Mouse (Mus musculus): ENCODE results near the gene Cpa2. TPM values are rescaled to one million over a fixed set of nuclear protein-coding genes. Genes with fewer than 3 reads are reported as not detected.

Gene Cpa2
- total and polyA plus RNA-seq, 3 experiments, result not detected

GRCm38 (mm10) chr6:30610710-30611109, 69.3 kb downstream of the Cpa2 start, which contains the start of gene Cpa5:
TSS of gene Cpa5 (plus strand) at chr6:30611010.
- H3K9me3 ChIP-seq (replicated peaks), result no peaks in the 10 kb centered on the region
- H3K27me3 ChIP-seq (ENCODE audit: insufficient read depth, low read length), result peaks cover 26% of the 10 kb centered on the region
- no peaks in the 10 kb centered on the region for H3K4me1 ChIP-seq (ENCODE audit: insufficient read depth, low read depth, low read length)
- H3K4me3 ChIP-seq (ENCODE audit: low read depth, low read length), result no peak within 1 kb of the TSS
- TF ChIP-seq GATA1 (IDR thresholded peaks at IDR 0.05; ENCODE audit: borderline replicate concordance, low read length) (no peak), CTCF (IDR thresholded peaks at IDR 0.05; ENCODE audit: low read depth, low read length) (no peak), TAL1 (conservative IDR thresholded peaks at IDR 0.05; ENCODE audit: low read depth, low read length) (no peak), POLR2AphosphoS5 (IDR thresholded peaks at IDR 0.05; ENCODE audit: insufficient replicate concordance, low read depth, low read length) (no peak), GATA2 (IDR thresholded peaks at IDR 0.05; ENCODE audit: borderline replicate concordance, low read depth, low read length) (no peak)
- ATAC-seq (ENCODE audit: extremely low read depth, insufficient number of reproducible peaks, low FRiP score, poor library complexity, severe bottlenecking) (no peak), DNase-seq (ENCODE audit: low spot score) (no peak)
- no peaks in the 10 kb centered on the region for H3K36me3 ChIP-seq (replicated peaks)

GRCm38 (mm10) chr6:30611212-30611611, 69.8 kb downstream of the Cpa2 start:
- no peak overlapping the region for H3K4me3 ChIP-seq (ENCODE audit: low read depth, low read length)
- ATAC-seq (ENCODE audit: extremely low read depth, insufficient number of reproducible peaks, low FRiP score, poor library complexity, severe bottlenecking) (no peak), DNase-seq (ENCODE audit: low spot score) (no peak)
- no peaks in the 10 kb centered on the region for H3K36me3 ChIP-seq (replicated peaks)
- H3K27me3 ChIP-seq (ENCODE audit: insufficient read depth, low read length), result peaks cover 29% of the 10 kb centered on the region
- no peak for TF ChIP-seq GATA2 (IDR thresholded peaks at IDR 0.05; ENCODE audit: borderline replicate concordance, low read depth, low read length)
- no peak for TF ChIP-seq CTCF (IDR thresholded peaks at IDR 0.05; ENCODE audit: low read depth, low read length)
- TF ChIP-seq TAL1 (conservative IDR thresholded peaks at IDR 0.05; ENCODE audit: low read depth, low read length), result no peak
- no peak for TF ChIP-seq GATA1 (IDR thresholded peaks at IDR 0.05; ENCODE audit: borderline replicate concordance, low read length)
- TF ChIP-seq POLR2AphosphoS5 (IDR thresholded peaks at IDR 0.05; ENCODE audit: insufficient replicate concordance, low read depth, low read length), result no peak
- no peaks in the 10 kb centered on the region for H3K4me1 ChIP-seq (ENCODE audit: insufficient read depth, low read depth, low read length)
- no peaks in the 10 kb centered on the region for H3K9me3 ChIP-seq (replicated peaks)

Other genes with a start within 250 kb of the Cpa2 start
- 32.0 and 48.0 TPM in 2 replicates for gene Ube2h, start 237.0 kb upstream of the Cpa2 start, total RNA-seq (2014; fragmentation: Nextera tagmentation)
- 17.0 and 23.0 TPM in 2 replicates for gene Ube2h, start 237.0 kb upstream of the Cpa2 start, total RNA-seq (2017)
- gene Ube2h, start 237.0 kb upstream of the Cpa2 start, polyA plus RNA-seq (2012), result 38.7 and 56.7 TPM in 2 replicates
- 22.0 and 34.2 TPM in 2 replicates for gene Zc3hc1, start 150.6 kb upstream of the Cpa2 start, total RNA-seq (2014; fragmentation: Nextera tagmentation)
- 44.5 and 53.0 TPM in 2 replicates for gene Zc3hc1, start 150.6 kb upstream of the Cpa2 start, total RNA-seq (2017)
- gene Zc3hc1, start 150.6 kb upstream of the Cpa2 start, polyA plus RNA-seq (2012), result 63.6 and 71.3 TPM in 2 replicates
- 45.7 and 48.8 TPM in 2 replicates for gene Klhdc10, start 139.7 kb upstream of the Cpa2 start, total RNA-seq (2014; fragmentation: Nextera tagmentation)
- 30.2 and 33.3 TPM in 2 replicates for gene Klhdc10, start 139.7 kb upstream of the Cpa2 start, total RNA-seq (2017)
- 19.9 and 25.8 TPM in 2 replicates for gene Klhdc10, start 139.7 kb upstream of the Cpa2 start, polyA plus RNA-seq (2012)
- gene Tmem209, start 31.8 kb upstream of the Cpa2 start, total RNA-seq (2014; fragmentation: Nextera tagmentation), result 120 and 126 TPM in 2 replicates
- gene Tmem209, start 31.8 kb upstream of the Cpa2 start, total RNA-seq (2017), result 36.8 and 36.9 TPM in 2 replicates
- 2.6 and 2.8 TPM in 2 replicates for gene Tmem209, start 31.8 kb upstream of the Cpa2 start, polyA plus RNA-seq (2012)
- not detected in 2 replicates for gene Ssmem1, start 31.7 kb upstream of the Cpa2 start, total RNA-seq (2014; fragmentation: Nextera tagmentation)
- 0.33 TPM in 1 of 2 replicates, not detected in the other for gene Ssmem1, start 31.7 kb upstream of the Cpa2 start, total RNA-seq (2017)
- gene Ssmem1, start 31.7 kb upstream of the Cpa2 start, polyA plus RNA-seq (2012), result not detected in 2 replicates
- gene Cpa4, start 26.8 kb downstream of the Cpa2 start, total RNA-seq (2014; fragmentation: Nextera tagmentation), result not detected in 2 replicates
- gene Cpa4, start 26.8 kb downstream of the Cpa2 start, total RNA-seq (2017), result 0.05 TPM in 1 of 2 replicates, not detected in the other
- gene Cpa4, start 26.8 kb downstream of the Cpa2 start, polyA plus RNA-seq (2012), result not detected in 2 replicates
- not detected in 2 replicates for gene Cpa5, start 69.4 kb downstream of the Cpa2 start, total RNA-seq (2014; fragmentation: Nextera tagmentation)
- gene Cpa5, start 69.4 kb downstream of the Cpa2 start, total RNA-seq (2017), result not detected in 2 replicates
- gene Cpa5, start 69.4 kb downstream of the Cpa2 start, polyA plus RNA-seq (2012), result not detected in 2 replicates
- not detected in 2 replicates for gene Cpa1, start 97.6 kb downstream of the Cpa2 start, total RNA-seq (2014; fragmentation: Nextera tagmentation)
- gene Cpa1, start 97.6 kb downstream of the Cpa2 start, total RNA-seq (2017), result not detected in 2 replicates
- not detected in 2 replicates for gene Cpa1, start 97.6 kb downstream of the Cpa2 start, polyA plus RNA-seq (2012)
- gene Cep41, start 152.2 kb downstream of the Cpa2 start, total RNA-seq (2014; fragmentation: Nextera tagmentation), result 18.3 and 28.3 TPM in 2 replicates
- 8.8 and 14.6 TPM in 2 replicates for gene Cep41, start 152.2 kb downstream of the Cpa2 start, total RNA-seq (2017)
- 32.6 and 34.5 TPM in 2 replicates for gene Cep41, start 152.2 kb downstream of the Cpa2 start, polyA plus RNA-seq (2012)
- gene Mest, start 182.0 kb downstream of the Cpa2 start, total RNA-seq (2014; fragmentation: Nextera tagmentation), result not detected in 2 replicates
- 0.29 and 0.49 TPM in 2 replicates for gene Mest, start 182.0 kb downstream of the Cpa2 start, total RNA-seq (2017)
- gene Mest, start 182.0 kb downstream of the Cpa2 start, polyA plus RNA-seq (2012), result 0.57 and 0.90 TPM in 2 replicates